Mouse (Mus musculus): Measurements from ENCODE around the gene Traf6. TPM values are rescaled to one million over a fixed set of nuclear protein-coding genes. Genes with fewer than 3 reads are reported as not detected.
"Not testable (repeated sequence)": the region's sequence is repeated elsewhere in the genome, so short reads cannot be mapped to it uniquely, and the experiment has no call there.

Gene Traf6
- polyA plus RNA-seq, 1 experiment from 2014 or later, result 3.2 TPM

DNA sequence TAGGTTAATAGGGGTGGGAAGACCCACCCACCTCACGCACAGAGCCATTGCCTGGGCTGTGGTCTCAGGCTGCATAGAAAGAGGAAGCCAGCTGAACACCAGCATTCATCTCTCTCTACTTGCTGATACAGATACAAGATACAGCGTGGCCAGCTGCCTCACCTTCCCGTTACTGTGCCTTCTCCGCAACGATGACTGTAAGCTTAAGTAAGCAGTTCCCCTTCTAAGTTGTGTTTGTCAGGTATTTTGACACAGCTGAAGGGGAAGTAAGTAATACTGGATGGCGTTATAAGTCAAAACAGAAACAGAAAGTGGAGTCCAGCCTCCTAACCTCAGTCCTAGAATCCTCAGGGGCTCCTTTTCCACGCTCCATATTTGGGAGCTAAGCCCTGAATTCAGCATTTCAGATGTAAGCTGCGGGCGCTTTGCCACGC, 54.6 kb downstream of the Traf6 start:
- peak overlapping the region; percentile 15; the same call in 1 of the 2 replicates for H3K4me2 ChIP-seq
- no peak for ATAC-seq (ENCODE audit: low read depth)
- no peak overlapping the region for H3K4me3 ChIP-seq (replicated peaks)
- 18% methylated on average over 10 of the region's 10 CpGs for WGBS (ENCODE audit: insufficient replicate concordance)
- no peaks in the 10 kb centered on the region for H3K9me3 ChIP-seq (replicated peaks)
- DNase-seq, result peak; percentile 2
- no peak overlapping the region for H3K9ac ChIP-seq
- H3K36me3 ChIP-seq, result 0 out of 2 replicates have a peak, but pooled peaks cover 5% of the 10 kb centered on the region
- H3K27me3 ChIP-seq, result no peaks in the 10 kb centered on the region
- peaks cover 7% of the 10 kb centered on the region; the same call in 1 of the 2 replicates for H3K4me1 ChIP-seq (replicated peaks)
- no peak overlapping the region for H3K27ac ChIP-seq

DNA sequence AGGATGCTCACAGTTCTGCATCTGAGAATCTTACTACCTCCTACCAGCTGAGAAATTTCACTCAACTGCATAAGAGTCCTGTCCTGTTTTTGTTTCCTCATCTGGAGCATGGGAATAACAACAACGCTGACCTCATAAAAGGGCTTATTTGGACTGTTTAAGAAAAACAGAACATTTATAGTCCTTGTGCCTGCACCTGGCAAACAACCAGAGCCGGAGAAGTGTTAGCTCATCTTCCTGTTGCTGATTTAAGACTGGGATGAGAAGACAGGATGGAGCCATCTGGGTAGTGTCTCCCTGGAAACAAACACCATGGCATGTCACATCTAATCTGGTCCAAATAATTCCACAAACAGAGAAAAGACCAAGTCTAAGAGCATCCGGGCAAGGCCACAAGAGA, 55.3 kb downstream of the Traf6 start:
- Histone ChIP-seq H3K27ac (no peak overlapping the region), H3K4me1 (replicated peaks) (peaks cover 7% of the 10 kb centered on the region; the same call in 1 of the 2 replicates), H3K9ac (no peak overlapping the region), H3K4me3 (replicated peaks) (no peak overlapping the region), H3K4me2 (no peak overlapping the region), H3K36me3 (0 out of 2 replicates have a peak, but pooled peaks cover 5% of the 10 kb centered on the region), H3K9me3 (replicated peaks) (no peaks in the 10 kb centered on the region), H3K27me3 (no peaks in the 10 kb centered on the region)
- no peak for DNase-seq
- 63% methylated on average over 3 of the region's 3 CpGs for WGBS (ENCODE audit: insufficient replicate concordance)
- ATAC-seq (ENCODE audit: low read depth), result no peak

DNA sequence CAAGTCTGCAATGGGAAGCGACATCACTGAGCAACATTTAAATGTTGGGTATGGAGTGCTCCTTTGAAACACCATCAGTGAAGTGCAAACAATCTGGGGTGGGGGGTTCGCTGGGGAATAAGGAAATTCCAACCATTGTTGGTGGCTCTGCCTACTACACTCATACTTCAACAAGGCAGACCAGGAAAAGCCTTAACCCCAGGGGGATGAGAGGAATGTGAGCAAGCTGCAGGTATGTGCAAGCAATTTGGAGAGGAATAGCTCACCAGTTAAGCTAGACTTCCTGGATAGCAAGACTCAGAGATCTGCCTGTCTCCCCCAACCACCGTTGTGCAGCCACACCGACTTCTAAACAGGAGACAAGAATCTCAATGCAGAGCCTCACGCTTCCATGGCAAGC, 61.7 kb downstream of the Traf6 start:
- 54% methylated on average over 5 of the region's 5 CpGs for WGBS (ENCODE audit: insufficient replicate concordance)
- no peak for ATAC-seq (ENCODE audit: low read depth)
- DNase-seq, result no peak

DNA sequence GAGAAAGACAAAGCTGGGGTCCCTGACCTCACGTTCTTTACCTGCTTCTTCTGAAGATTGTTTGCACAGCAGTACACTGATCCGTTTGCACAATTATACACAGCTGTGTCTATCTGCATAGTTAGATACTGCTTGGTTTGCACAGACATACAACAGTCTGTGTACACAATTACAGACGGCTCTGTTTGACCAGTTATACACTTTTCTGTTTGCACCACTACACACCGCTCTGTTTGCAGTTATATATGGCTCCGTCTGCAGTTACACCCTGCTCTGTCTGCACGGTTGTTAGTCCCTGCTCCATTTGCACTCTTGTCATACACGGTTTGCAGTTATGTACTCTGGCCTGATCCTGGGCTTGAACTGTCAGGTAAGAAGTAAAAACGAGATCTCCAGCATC, 63.4 kb downstream of the Traf6 start:
- WGBS (ENCODE audit: insufficient replicate concordance), result 59% methylated on average over 8 of the region's 8 CpGs
- no peak for ATAC-seq (ENCODE audit: low read depth)

More for the DNA sequence above, 61.7 kb downstream of the Traf6 start:
- no peaks in the 10 kb centered on the region for H3K9me3 ChIP-seq (replicated peaks)
- H3K9ac ChIP-seq, result no peak overlapping the region
- H3K4me3 ChIP-seq (replicated peaks), result no peak overlapping the region
- H3K36me3 ChIP-seq, result no peaks in the 10 kb centered on the region
- H3K27ac ChIP-seq, result no peak overlapping the region
- H3K4me2 ChIP-seq, result no peak overlapping the region
- no peaks in the 10 kb centered on the region for H3K27me3 ChIP-seq
- no peaks in the 10 kb centered on the region for H3K4me1 ChIP-seq (replicated peaks)

GRCm38 (mm10) chr2:101742072-101742860, 64.0 kb downstream of the Traf6 start:
- H3K27ac ChIP-seq, result no peak overlapping the region
- H3K9ac ChIP-seq, result no peak overlapping the region
- no peak overlapping the region for H3K4me3 ChIP-seq (replicated peaks)
- DNase-seq (no peak), ATAC-seq (ENCODE audit: low read depth) (no peak)
- H3K4me2 ChIP-seq, result no peak overlapping the region
- 65% methylated on average over 7 of the region's 7 CpGs for WGBS (ENCODE audit: insufficient replicate concordance)
- no peaks in the 10 kb centered on the region for H3K36me3 ChIP-seq
- no peaks in the 10 kb centered on the region for H3K27me3 ChIP-seq
- H3K4me1 ChIP-seq (replicated peaks), result no peaks in the 10 kb centered on the region
- no peaks in the 10 kb centered on the region for H3K9me3 ChIP-seq (replicated peaks)

More for the DNA sequence above, 63.4 kb downstream of the Traf6 start:
- H3K36me3 ChIP-seq, result no peaks in the 10 kb centered on the region
- no peak for DNase-seq
- H3K9ac ChIP-seq, result no peak overlapping the region
- H3K4me3 ChIP-seq (replicated peaks), result no peak overlapping the region
- H3K9me3 ChIP-seq (replicated peaks), result no peaks in the 10 kb centered on the region
- H3K27ac ChIP-seq, result no peak overlapping the region
- no peaks in the 10 kb centered on the region for H3K4me1 ChIP-seq (replicated peaks)
- H3K4me2 ChIP-seq, result no peak overlapping the region
- H3K27me3 ChIP-seq, result no peaks in the 10 kb centered on the region

- not testable (repeated sequence) for H3K4me2 ChIP-seq; H3K27me3 ChIP-seq; H3K9me3 ChIP-seq (replicated peaks); H3K27ac ChIP-seq; DNase-seq; H3K4me1 ChIP-seq (replicated peaks); H3K36me3 ChIP-seq; H3K9ac ChIP-seq; ATAC-seq (ENCODE audit: low read depth); H3K4me3 ChIP-seq (replicated peaks)
- WGBS (ENCODE audit: insufficient replicate concordance), result 39% methylated on average over 2 of the region's 2 CpGs
These were observed 67.4 kb downstream of the Traf6 start for GRCm38 (mm10) chr2:101745656-101746055.

DNA sequence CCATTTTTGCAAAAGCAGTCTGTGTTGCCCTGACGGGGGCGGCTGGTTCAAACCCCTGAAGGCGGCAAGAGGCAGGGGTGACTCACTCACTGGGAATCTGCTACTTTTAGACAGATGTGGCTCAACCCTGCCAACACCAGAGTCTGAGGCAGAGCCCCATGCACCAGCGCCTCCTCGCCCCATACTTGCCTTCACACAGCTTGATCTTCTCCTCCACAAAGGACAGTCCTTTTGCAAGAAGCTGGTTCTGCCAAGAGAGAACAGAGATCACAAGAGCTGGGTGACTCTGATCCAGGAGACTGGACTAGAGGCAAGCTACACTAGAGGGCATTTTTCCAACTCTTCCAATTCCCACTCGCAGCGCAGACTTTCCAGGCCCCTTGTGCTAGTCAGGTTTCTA, 68.3 kb downstream of the Traf6 start:
- no peak overlapping the region for H3K4me3 ChIP-seq (replicated peaks)
- no peak overlapping the region for H3K27ac ChIP-seq
- no peaks in the 10 kb centered on the region for H3K27me3 ChIP-seq
- WGBS (ENCODE audit: insufficient replicate concordance), result 77% methylated on average over 7 of the region's 7 CpGs
- H3K9ac ChIP-seq, result no peak overlapping the region
- no peaks in the 10 kb centered on the region for H3K9me3 ChIP-seq (replicated peaks)
- ATAC-seq (ENCODE audit: low read depth) (no peak), DNase-seq (no peak)
- H3K36me3 ChIP-seq, result no peaks in the 10 kb centered on the region
- no peaks in the 10 kb centered on the region for H3K4me1 ChIP-seq (replicated peaks)
- H3K4me2 ChIP-seq, result no peak overlapping the region

Other genes starting within 250 kb of the Traf6 start
- 0.17 and 0.23 TPM in 2 replicates for gene Rag2, start 53.7 kb upstream of the Traf6 start, polyA plus RNA-seq (2015; fragmentation: Nextera tagmentation; extraction: Ambion mirVana)
- gene Rag1, start 28.9 kb upstream of the Traf6 start, polyA plus RNA-seq (2015; fragmentation: Nextera tagmentation; extraction: Ambion mirVana), result 0.06 and 0.12 TPM in 2 replicates
- gene B230118H07Rik, start 28.9 kb upstream of the Traf6 start, polyA plus RNA-seq (2015; fragmentation: Nextera tagmentation; extraction: Ambion mirVana), result 20.2 and 21.4 TPM in 2 replicates
- 4.1 and 4.3 TPM in 2 replicates for gene Prr5l, start 204.6 kb downstream of the Traf6 start, polyA plus RNA-seq (2015; fragmentation: Nextera tagmentation; extraction: Ambion mirVana)
- 26.8 and 27.5 TPM in 2 replicates for gene Commd9, start 207.8 kb downstream of the Traf6 start, polyA plus RNA-seq (2015; fragmentation: Nextera tagmentation; extraction: Ambion mirVana)